8 mouse cellular contexts compared by ENCODE assay signal in genomic region chrX:169991128-169991873, GRCm38 (mm10). TPM values are rescaled to one million over a fixed set of nuclear protein-coding genes. Genes with fewer than 3 reads are reported as not detected.
DNase-seq lines count a peak whose midpoint lies in the region.
"Not testable (repeated sequence)": the region's sequence is repeated elsewhere in the genome, so short reads cannot be mapped to it uniquely, and the experiment has no call there.

No protein-coding gene starts in this region.

- peak; percentile 98 for DNase-seq in adrenal gland, adult 8-10 months
- DNase-seq in embryonic facial prominence, embryonic 10.5 days (ENCODE audit: low spot score) = not testable (repeated sequence)
- peak; percentile 97 to 100 for DNase-seq in heart, adult 18-20 months
- peak; percentile 100 for DNase-seq in kidney, adult 18-20 months
- peak; percentile 100 for DNase-seq in left cerebral cortex, postnatal 4 days
- DNase-seq in midbrain, embryonic 10.5 days (ENCODE audit: low spot score) = peak; percentile 12
- peak; percentile 96 for DNase-seq in right cerebral cortex, postnatal 4 days
- peak; percentile 92 to 99 for DNase-seq in urinary bladder, postnatal 36 days (ENCODE audit: low spot score in 2 of 2)

- not testable (repeated sequence) for H3K27ac ChIP-seq in embryonic facial prominence, embryonic 10.5 days (replicated peaks); midbrain, embryonic 10.5 days (replicated peaks)

- not testable (repeated sequence) for H3K27me3 ChIP-seq in embryonic facial prominence, embryonic 10.5 days (replicated peaks; ENCODE audit: low read depth, poor library complexity, severe bottlenecking); midbrain, embryonic 10.5 days (ENCODE audit: low read depth, poor library complexity, severe bottlenecking)

- H3K4me3 ChIP-seq in embryonic facial prominence, embryonic 10.5 days = peak overlapping the region; percentile 36; the same call in 1 of the 2 replicates
- H3K4me3 ChIP-seq in midbrain, embryonic 10.5 days = not testable (repeated sequence)

- 21% methylated on average over 20 of the region's 28 CpGs for WGBS in embryonic facial prominence, embryonic 10.5 days
- WGBS in midbrain, embryonic 10.5 days = 17% methylated on average over 14 of the region's 28 CpGs

- not testable (repeated sequence) for H3K4me1 ChIP-seq in embryonic facial prominence, embryonic 10.5 days; midbrain, embryonic 10.5 days

- H3K9me3 ChIP-seq in embryonic facial prominence, embryonic 10.5 days = peaks cover 35% of the 10 kb centered on the region
- peaks cover 39% of the 10 kb centered on the region for H3K9me3 ChIP-seq in midbrain, embryonic 10.5 days (replicated peaks)

- peaks cover 37% of the 10 kb centered on the region for H3K36me3 ChIP-seq in embryonic facial prominence, embryonic 10.5 days (replicated peaks)
- H3K36me3 ChIP-seq in midbrain, embryonic 10.5 days = peaks cover 37% of the 10 kb centered on the region

- intact Hi-C loops in left cerebral cortex, postnatal 4 days (cut with DNase I) = loop anchor here (1.0 to 2.0 kb wide), 2 partner anchors 8 to 14 kb away; no protein-coding TSS in a partner anchor

RNA-seq across cellular contexts. Expression of gene Gm21887, which starts 18.2 kb away (rescaled TPM):
- total RNA-seq in adrenal gland, adult 8-10 months (2022) = 100 to 1,000 TPM; 122 to 338 (median 214) TPM
- polyA plus RNA-seq in embryonic facial prominence, embryonic 10.5 days (2016; fragmentation: Nextera tagmentation; extraction: Ambion mirVana) = 259 and 324 TPM in 2 replicates
- 10 to 100 TPM; 43.1 to 43.4 TPM for total RNA-seq in heart, adult 18-20 months (2021)
- total RNA-seq in left cerebral cortex, postnatal 4 days (2021) = 100 to 1,000 TPM; 291 to 417 TPM
- polyA plus RNA-seq in midbrain, embryonic 10.5 days (2016; fragmentation: Nextera tagmentation; extraction: Ambion mirVana) = 224 and 306 TPM in 2 replicates
